Mouse (Mus musculus): ENCODE measurements around the gene 1110008P14Rik.

The 1110008P14Rik gene

DNA sequence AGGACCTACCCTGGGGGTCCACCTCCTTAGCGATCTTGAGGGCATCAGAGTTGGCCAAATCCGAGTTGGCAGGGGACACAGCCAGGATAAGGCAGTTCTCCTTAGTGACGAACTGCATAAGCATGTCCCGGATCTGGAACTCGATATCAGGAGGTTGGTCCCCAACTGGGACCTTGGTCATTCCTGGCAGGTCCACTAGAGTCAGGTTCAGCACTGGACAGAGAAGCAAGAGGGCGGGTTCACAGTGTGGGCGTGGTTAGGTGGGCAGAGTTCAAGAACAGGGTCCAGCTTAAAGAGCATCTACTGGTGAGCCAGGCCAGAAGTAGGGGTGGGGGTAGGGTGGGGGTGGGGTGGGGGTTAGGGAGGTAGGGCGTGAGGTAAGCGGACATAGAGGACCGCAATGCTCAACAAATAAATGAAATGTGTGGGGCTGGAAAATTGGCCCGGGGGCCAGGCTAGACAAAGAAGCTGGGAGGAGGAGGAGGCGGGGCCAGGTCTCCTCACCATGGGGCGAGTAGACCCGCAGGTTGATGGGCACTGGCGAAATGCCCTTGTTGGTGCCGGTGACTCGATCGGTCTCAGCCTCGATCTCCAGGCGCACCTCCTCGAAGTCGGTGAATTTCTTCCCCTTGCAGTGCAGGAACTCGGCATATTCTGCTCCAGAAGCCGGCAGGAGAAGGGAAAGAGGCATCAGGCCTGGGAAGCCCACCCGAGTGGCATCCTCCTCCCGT is 41.7 kb downstream of the 1110008P14Rik start:
- H3K27me3 ChIP-seq (ENCODE audit: insufficient read depth, low read length) = peaks cover 22% of the 10 kb centered on the region; the same call in 1 of the 2 replicates
- no peak overlapping the region for H3K4me3 ChIP-seq (replicated peaks; ENCODE audit: low read length)
- no peaks in the 10 kb centered on the region for H3K9me3 ChIP-seq (ENCODE audit: low read length)
- TF ChIP-seq CTCF (conservative IDR thresholded peaks at IDR 0.05; ENCODE audit: low read length) (no peak), NANOG (IDR thresholded peaks at IDR 0.05; ENCODE audit: borderline replicate concordance, low read length) (no peak), POU5F1 (IDR thresholded peaks at IDR 0.05; ENCODE audit: borderline replicate concordance, low read length) (no peak)
- H3K36me3 ChIP-seq (ENCODE audit: insufficient read depth, low read length) = no peaks in the 10 kb centered on the region; the same call in 1 of the 2 replicates
- H3K4me1 ChIP-seq (replicated peaks; ENCODE audit: low read depth, low read length) = peaks cover 43% of the 10 kb centered on the region

DNA sequence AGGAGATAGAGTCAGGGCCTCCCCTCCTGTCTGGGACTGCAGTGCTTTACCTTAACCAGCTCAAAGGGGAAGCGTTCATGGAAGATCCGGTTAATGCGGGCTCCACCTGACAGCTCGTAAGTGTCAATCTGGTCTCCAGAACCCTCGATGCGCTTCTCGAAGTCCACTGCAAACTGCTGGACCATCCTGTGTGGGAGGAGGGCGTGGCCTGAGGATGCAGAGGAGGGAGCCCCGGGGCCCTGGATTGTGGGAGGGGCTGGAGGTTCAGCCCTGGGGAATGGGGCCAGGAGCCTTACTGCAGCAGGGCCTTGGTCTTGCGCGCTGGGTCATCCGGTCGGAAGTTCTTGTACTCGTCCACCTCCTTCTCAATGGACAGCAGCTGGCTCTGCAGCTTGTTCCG is 45.9 kb downstream of the 1110008P14Rik start:
- Histone ChIP-seq H3K4me1 (replicated peaks; ENCODE audit: low read depth, low read length) (peaks cover 33% of the 10 kb centered on the region), H3K9me3 (ENCODE audit: low read length) (no peaks in the 10 kb centered on the region), H3K4me3 (replicated peaks; ENCODE audit: low read length) (peak overlapping the region; percentile 49), H3K27me3 (ENCODE audit: insufficient read depth, low read length) (peaks cover 48% of the 10 kb centered on the region), H3K36me3 (ENCODE audit: insufficient read depth, low read length) (no peaks in the 10 kb centered on the region; the same call in 1 of the 2 replicates)
- no peak for TF ChIP-seq CTCF (conservative IDR thresholded peaks at IDR 0.05; ENCODE audit: low read length)
- TF ChIP-seq NANOG (IDR thresholded peaks at IDR 0.05; ENCODE audit: borderline replicate concordance, low read length) = no peak
- no peak for TF ChIP-seq POU5F1 (IDR thresholded peaks at IDR 0.05; ENCODE audit: borderline replicate concordance, low read length)

GRCm38 (mm10) chr2:32332159-32332558 is 49.6 kb downstream of the 1110008P14Rik start:
- TF ChIP-seq CTCF (conservative IDR thresholded peaks at IDR 0.05; ENCODE audit: low read length) (no peak), POU5F1 (IDR thresholded peaks at IDR 0.05; ENCODE audit: borderline replicate concordance, low read length) (no peak), NANOG (IDR thresholded peaks at IDR 0.05; ENCODE audit: borderline replicate concordance, low read length) (no peak)
- peaks cover 49% of the 10 kb centered on the region for H3K4me1 ChIP-seq (replicated peaks; ENCODE audit: low read depth, low read length)

GRCm38 (mm10) chr2:32329531-32329930 is 52.2 kb downstream of the 1110008P14Rik start:
- H3K4me1 ChIP-seq (replicated peaks; ENCODE audit: low read depth, low read length) = peaks cover 37% of the 10 kb centered on the region
- no peaks in the 10 kb centered on the region for H3K9me3 ChIP-seq (ENCODE audit: low read length)
- peaks cover 28% of the 10 kb centered on the region for H3K27me3 ChIP-seq (ENCODE audit: insufficient read depth, low read length)
- H3K36me3 ChIP-seq (ENCODE audit: insufficient read depth, low read length) = no peaks in the 10 kb centered on the region
- H3K4me3 ChIP-seq (replicated peaks; ENCODE audit: low read length) = peak overlapping the region; percentile 26; the same call in 1 of the 2 replicates
- no peak for TF ChIP-seq POU5F1 (IDR thresholded peaks at IDR 0.05; ENCODE audit: borderline replicate concordance, low read length)

More at GRCm38 (mm10) chr2:32332159-32332558, 49.6 kb downstream of the 1110008P14Rik start:
- Histone ChIP-seq H3K9me3 (ENCODE audit: low read length) (no peaks in the 10 kb centered on the region), H3K36me3 (ENCODE audit: insufficient read depth, low read length) (no peaks in the 10 kb centered on the region; the same call in 1 of the 2 replicates), H3K4me3 (replicated peaks; ENCODE audit: low read length) (no peak overlapping the region), H3K27me3 (ENCODE audit: insufficient read depth, low read length) (peaks cover 52% of the 10 kb centered on the region)

- Histone ChIP-seq H3K4me3 (replicated peaks; ENCODE audit: low read length) (peak overlapping the region; percentile 26; the same call in 1 of the 2 replicates), H3K36me3 (ENCODE audit: insufficient read depth, low read length) (no peaks in the 10 kb centered on the region), H3K4me1 (replicated peaks; ENCODE audit: low read depth, low read length) (peaks cover 33% of the 10 kb centered on the region), H3K27me3 (ENCODE audit: insufficient read depth, low read length) (peaks cover 22% of the 10 kb centered on the region), H3K9me3 (ENCODE audit: low read length) (no peaks in the 10 kb centered on the region)
- no peak for TF ChIP-seq NANOG (IDR thresholded peaks at IDR 0.05; ENCODE audit: borderline replicate concordance, low read length)
- no peak for TF ChIP-seq CTCF (conservative IDR thresholded peaks at IDR 0.05; ENCODE audit: low read length)
- TF ChIP-seq POU5F1 (IDR thresholded peaks at IDR 0.05; ENCODE audit: borderline replicate concordance, low read length) = no peak
These were observed 52.8 kb downstream of the 1110008P14Rik start for GRCm38 (mm10) chr2:32328911-32329460.

- no peak for TF ChIP-seq POU5F1 (IDR thresholded peaks at IDR 0.05; ENCODE audit: borderline replicate concordance, low read length)
- no peak for TF ChIP-seq NANOG (IDR thresholded peaks at IDR 0.05; ENCODE audit: borderline replicate concordance, low read length)
- no peak for TF ChIP-seq CTCF (conservative IDR thresholded peaks at IDR 0.05; ENCODE audit: low read length)
- H3K4me1 ChIP-seq (replicated peaks; ENCODE audit: low read depth, low read length) = peaks cover 29% of the 10 kb centered on the region
- H3K4me3 ChIP-seq (replicated peaks; ENCODE audit: low read length) = no peak overlapping the region
- H3K9me3 ChIP-seq (ENCODE audit: low read length) = no peaks in the 10 kb centered on the region
- H3K36me3 ChIP-seq (ENCODE audit: insufficient read depth, low read length) = no peaks in the 10 kb centered on the region
- H3K27me3 ChIP-seq (ENCODE audit: insufficient read depth, low read length) = peaks cover 10% of the 10 kb centered on the region; the same call in 1 of the 2 replicates
These were observed 54.5 kb downstream of the 1110008P14Rik start for GRCm38 (mm10) chr2:32327200-32327599.

Data from E14TG2a.4 (cell line).